Mouse (Mus musculus) MEL (cell line): ENCODE data around the gene Dstyk. TPM values are rescaled to one million over a fixed set of nuclear protein-coding genes. Genes with fewer than 3 reads are reported as not detected.
"Not testable (repeated sequence)": the region's sequence is repeated elsewhere in the genome, so short reads cannot be mapped to it uniquely, and the experiment has no call there.

Experiments used
- DNase-seq: peaks from one replicate; pipeline ENCODE4 v3.0.0; 2011; ENCODE audit warnings: low read depth, low spot score
- H3K27ac ChIP-seq: 2 replicates; pipeline ENCODE4 v1.5.1; 2012; ENCODE audit warnings: low read depth, mild to moderate bottlenecking, control low read depth, low read length, moderate library complexity; ENCODE audit not compliant: control insufficient read depth
- H3K27me3 ChIP-seq, 2 experiments: fragments of 150-350 bp in 1 of 2; sonication (generic) in 1 of 2; 2 replicates each; pipeline ENCODE4 v1.6.1; 2012; ENCODE audit warnings: low read length in 2 of 2, mild to moderate bottlenecking in 2 of 2, improper control_type of control experiment in 1 of 2, moderate library complexity in 1 of 2; ENCODE audit not compliant: insufficient read depth in 2 of 2, control insufficient read depth in 1 of 2
- H3K36me3 ChIP-seq, 2 experiments: 2 replicates each; pipeline ENCODE4 v1.6.1; 2012 to 2014; ENCODE audit warnings: low read length in 2 of 2, improper control_type of control experiment in 1 of 2, inconsistent platforms in 1 of 2, mild to moderate bottlenecking in 1 of 2; ENCODE audit not compliant: insufficient read depth in 2 of 2, control insufficient read depth in 1 of 2
- H3K4me1 ChIP-seq, 2 experiments: fragments of 150-350 bp in 1 of 2; sonication (generic) in 1 of 2; 2 replicates each; pipeline ENCODE4 v1.6.1; 2012; ENCODE audit warnings: low read length in 2 of 2, improper control_type of control experiment in 1 of 2, mild to moderate bottlenecking in 1 of 2; ENCODE audit not compliant: insufficient read depth in 2 of 2, control insufficient read depth in 1 of 2
- H3K4me3 ChIP-seq, 2 experiments: fragments of 150-350 bp in 1 of 2; sonication (generic) in 1 of 2; 2 replicates each; pipeline ENCODE4 v1.5.1; 2012; ENCODE audit warnings: low read depth in 2 of 2, low read length in 2 of 2, mild to moderate bottlenecking in 2 of 2, moderate library complexity in 2 of 2, control low read depth in 1 of 2, improper control_type of control experiment in 1 of 2; ENCODE audit not compliant: control insufficient read depth in 1 of 2, insufficient read depth in 1 of 2
- H3K79me2 ChIP-seq: 2 replicates; pipeline ENCODE4 v1.6.1; 2012; ENCODE audit warnings: mild to moderate bottlenecking, low read length, moderate library complexity; ENCODE audit not compliant: control insufficient read depth, poor library complexity, insufficient read depth
- H3K9ac ChIP-seq: 2 replicates; pipeline ENCODE4 v1.6.1; 2012; ENCODE audit warnings: low read depth, mild to moderate bottlenecking, control low read depth, low read length, moderate library complexity; ENCODE audit not compliant: control insufficient read depth, poor library complexity, severe bottlenecking
- H3K9me3 ChIP-seq: fragments of 150-350 bp; sonication (generic); replicated peaks from 2 replicates; pipeline ENCODE4 v1.6.1; 2012; ENCODE audit warnings: mild to moderate bottlenecking, low read length, improper control_type of control experiment, moderate library complexity; ENCODE audit not compliant: insufficient read depth
- CHD2 ChIP-seq: IDR thresholded peaks from 2 replicates; pipeline ENCODE4 v1.6.1; 2011; ENCODE audit warnings: low read length, improper control_type of control experiment
- CTCF ChIP-seq, 3 experiments: IDR thresholded peaks in 2 of 3; conservative IDR thresholded peaks in 1 of 3; 2 replicates each; pipeline ENCODE4 v1.5.1; 2011 to 2012; ENCODE audit warnings: low read length in 3 of 3, low read depth in 2 of 3, mild to moderate bottlenecking in 2 of 3, improper control_type of control experiment in 1 of 3, inconsistent platforms in 1 of 3, mixed read lengths in 1 of 3, moderate library complexity in 1 of 3; ENCODE audit not compliant: control insufficient read depth in 1 of 3, insufficient read depth in 1 of 3, poor library complexity in 1 of 3, severe bottlenecking in 1 of 3
- ELF1 ChIP-seq: IDR thresholded peaks from 2 replicates; pipeline ENCODE4 v1.6.1; 2014; ENCODE audit warnings: low read depth, mild to moderate bottlenecking, inconsistent platforms, low read length, improper control_type of control experiment, moderate library complexity
- EP300 ChIP-seq, 2 experiments: IDR thresholded peaks; 2 replicates each; pipeline ENCODE4 v1.6.1; 2011; ENCODE audit warnings: improper control_type of control experiment in 2 of 2, low read length in 2 of 2, low read depth in 1 of 2, mild to moderate bottlenecking in 1 of 2
- ETS1 ChIP-seq: IDR thresholded peaks from 2 replicates; pipeline ENCODE4 v1.6.1; 2012; ENCODE audit warnings: low read depth, mild to moderate bottlenecking, inconsistent platforms, low read length, improper control_type of control experiment, moderate library complexity
- GATA1 ChIP-seq: IDR thresholded peaks from 2 replicates; pipeline ENCODE4 v1.6.1; 2011; ENCODE audit warnings: low read depth, low read length, improper control_type of control experiment
- HCFC1 ChIP-seq: IDR thresholded peaks from 2 replicates; pipeline ENCODE4 v1.6.1; 2012; ENCODE audit warnings: low read depth, mild to moderate bottlenecking, inconsistent platforms, low read length, improper control_type of control experiment, moderate library complexity
- JUND ChIP-seq: IDR thresholded peaks from 2 replicates; pipeline ENCODE4 v1.6.1; 2011; ENCODE audit warnings: low read depth, mild to moderate bottlenecking, improper control_type of control experiment, low read length
- KAT2A ChIP-seq: conservative IDR thresholded peaks from 2 replicates; pipeline ENCODE4 v1.6.1; 2012; ENCODE audit warnings: low read depth, low read length, improper control_type of control experiment, inconsistent platforms
- MAFK ChIP-seq: IDR thresholded peaks from 2 replicates; pipeline ENCODE4 v1.6.1; 2011; ENCODE audit warnings: low read depth, mild to moderate bottlenecking, low read length, improper control_type of control experiment, borderline replicate concordance
- MAX ChIP-seq: IDR thresholded peaks from 2 replicates; pipeline ENCODE4 v1.6.1; 2011; ENCODE audit warnings: low read length, improper control_type of control experiment
- MYB ChIP-seq: IDR thresholded peaks from 2 replicates; pipeline ENCODE4 v1.6.1; 2011; ENCODE audit warnings: mild to moderate bottlenecking, low read depth, low read length, improper control_type of control experiment
- POLR2AphosphoS2 ChIP-seq: IDR thresholded peaks from 2 replicates; pipeline ENCODE4 v1.6.1; 2011; ENCODE audit warnings: low read length, improper control_type of control experiment
- POLR2AphosphoS5 ChIP-seq: IDR thresholded peaks from 2 replicates; pipeline ENCODE4 v1.6.1; 2012; ENCODE audit warnings: low read depth, borderline replicate concordance, mild to moderate bottlenecking, inconsistent platforms, low read length, moderate library complexity, mixed read lengths
- RCOR1 ChIP-seq: IDR thresholded peaks from 2 replicates; pipeline ENCODE4 v1.6.1; 2012; ENCODE audit warnings: low read depth, mild to moderate bottlenecking, inconsistent platforms, low read length, improper control_type of control experiment
- SIN3A ChIP-seq: IDR thresholded peaks from 2 replicates; pipeline ENCODE4 v1.6.1; 2012; ENCODE audit warnings: low read length, improper control_type of control experiment, inconsistent platforms
- SMC3 ChIP-seq: IDR thresholded peaks from 2 replicates; pipeline ENCODE4 v1.6.1; 2011; ENCODE audit warnings: low read depth, low read length, improper control_type of control experiment
- TCF12 ChIP-seq: IDR thresholded peaks from 2 replicates; pipeline ENCODE4 v1.6.1; 2014; ENCODE audit warnings: low read depth, mild to moderate bottlenecking, inconsistent platforms, low read length, improper control_type of control experiment, moderate library complexity
- UBTF ChIP-seq: IDR thresholded peaks from 2 replicates; pipeline ENCODE4 v1.6.1; 2012; ENCODE audit warnings: low read depth, mild to moderate bottlenecking, inconsistent platforms, low read length, improper control_type of control experiment, moderate library complexity, borderline replicate concordance; ENCODE audit not compliant: insufficient read depth
- USF2 ChIP-seq, 2 experiments: IDR thresholded peaks; 2 replicates each; pipeline ENCODE4 v1.6.1; 2011 to 2012; ENCODE audit warnings: improper control_type of control experiment in 2 of 2, low read length in 2 of 2, borderline replicate concordance in 1 of 2, inconsistent platforms in 1 of 2, low read depth in 1 of 2, mild to moderate bottlenecking in 1 of 2; ENCODE audit not compliant: insufficient read depth in 1 of 2
- ZNF384 ChIP-seq: IDR thresholded peaks from 2 replicates; pipeline ENCODE4 v1.6.1; 2012; ENCODE audit warnings: low read depth, mild to moderate bottlenecking, inconsistent platforms, low read length, improper control_type of control experiment
- polyA plus RNA-seq, 2 experiments: library from polyadenylated mRNA; stranded (reverse) in 1 of 2; unstranded in 1 of 2; fragments of >175 nt in 1 of 2; fragments of >200 nt in 1 of 2; gene quantifications; 2 replicates each; pipeline versions ENCODE4 v1.2.1 to v1.2.4; 2012; ENCODE audit warnings: low replicate concordance in 2 of 2, low read depth in 1 of 2; ENCODE audit not compliant: insufficient read length in 2 of 2, insufficient read depth in 1 of 2, missing spikeins in 1 of 2
- total RNA-seq: library from RNA; depleted of rRNA; stranded (reverse); fragments of 300-350 nt; gene quantifications from 2 replicates; pipeline ENCODE4 v1.2.3, GENCODE M21; 2012

Dstyk gene
- total and polyA plus RNA-seq, 3 experiments, result 2.4 to 4.5 TPM; not detected in 1

- Histone ChIP-seq H3K36me3 (peaks cover 0 to under 1% of the 10 kb centered on the region in 2 experiments; a peak in 1 of 4 replicates), H3K9me3 (no peaks in the 10 kb centered on the region), H3K4me1 (no peaks in the 10 kb centered on the region), H3K4me3 (no peak overlapping the region), H3K79me2 (peaks cover 1% of the 10 kb centered on the region; the same call in 1 of the 2 replicates), H3K27me3 (no peaks in the 10 kb centered on the region), H3K27ac (no peak overlapping the region), H3K9ac (no peak overlapping the region)
- DNase-seq, result peak; percentile 14
- TF ChIP-seq CTCF (IDR thresholded peaks at IDR 0.05 in 2 of 3, conservative IDR thresholded peaks at IDR 0.05 in 1 of 3; ENCODE audit: control insufficient read depth in 1 of 3, insufficient read depth in 1 of 3, low read depth in 2 of 3, low read length in 3 of 3, poor library complexity in 1 of 3, severe bottlenecking in 1 of 3), result peak in 2 of 3 experiments; percentile 27; a peak in 4 of 6 replicates
- TF ChIP-seq USF2 (IDR thresholded peaks at IDR 0.05; ENCODE audit: borderline replicate concordance in 1 of 2, insufficient read depth in 1 of 2, low read depth in 1 of 2, low read length in 2 of 2), result no peak
- TF ChIP-seq SMC3, result peak; percentile 17; the same call in 1 of the 2 replicates
These were observed 52.2 kb downstream of the Dstyk start for GRCm38 (mm10) chr1:132469519-132469918.

- H3K79me2 ChIP-seq, H3K4me1 ChIP-seq, H3K4me3 ChIP-seq, H3K9me3 ChIP-seq, H3K27me3 ChIP-seq, H3K9ac ChIP-seq, DNase-seq, H3K36me3 ChIP-seq, H3K27ac ChIP-seq: not testable (repeated sequence)
These were observed 52.7 kb downstream of the Dstyk start for GRCm38 (mm10) chr1:132470031-132470430.

GRCm38 (mm10) chr1:132471032-132471431 is 53.7 kb downstream of the Dstyk start:
- H3K4me1 ChIP-seq, result peaks cover under 1 to 5% of the 10 kb centered on the region in 2 experiments; a peak in 3 of 4 replicates
- TF ChIP-seq UBTF (no peak), ZNF384 (no peak), MYB (no peak)
- no peak overlapping the region for H3K9ac ChIP-seq
- H3K36me3 ChIP-seq, result peaks cover 0 to 12% of the 10 kb centered on the region in 2 experiments; a peak in 2 of 4 replicates
- no peaks in the 10 kb centered on the region for H3K9me3 ChIP-seq
- no peaks in the 10 kb centered on the region for H3K27me3 ChIP-seq
- no peak overlapping the region for H3K4me3 ChIP-seq
- H3K27ac ChIP-seq, result no peak overlapping the region
- peaks cover 8% of the 10 kb centered on the region for H3K79me2 ChIP-seq
- no peak for DNase-seq

- H3K9ac ChIP-seq, result no peak overlapping the region
- TF ChIP-seq ETS1 (no peak), POLR2AphosphoS2 (no peak), MAFK (no peak), ELF1 (no peak), TCF12 (no peak), MAX (no peak), RCOR1 (no peak), EP300 (IDR thresholded peaks at IDR 0.05; ENCODE audit: low read depth in 1 of 2, low read length in 2 of 2) (no peak), CHD2 (no peak), GATA1 (no peak), SIN3A (no peak), POLR2AphosphoS5 (no peak), JUND (no peak), KAT2A (no peak), HCFC1 (no peak), SMC3 (no peak)
These were observed 54.1 kb downstream of the Dstyk start for GRCm38 (mm10) chr1:132471499-132471898.

More at GRCm38 (mm10) chr1:132471499-132471898, 54.1 kb downstream of the Dstyk start:
- Histone ChIP-seq H3K36me3 (peaks cover 0 to 14% of the 10 kb centered on the region in 2 experiments; a peak in 2 of 4 replicates), H3K4me1 (peaks cover 2 to 5% of the 10 kb centered on the region in 2 experiments; a peak in 3 of 4 replicates), H3K27me3 (no peaks in the 10 kb centered on the region), H3K4me3 (no peak overlapping the region), H3K9me3 (no peaks in the 10 kb centered on the region), H3K27ac (no peak overlapping the region), H3K79me2 (peaks cover 8% of the 10 kb centered on the region)
- DNase-seq, result no peak
